Mouse (Mus musculus): ENCODE results near the gene Trpv2.
"Not testable (repeated sequence)": the region's sequence is repeated elsewhere in the genome, so short reads cannot be mapped to it uniquely, and the experiment has no call there.

The Trpv2 gene

DNA sequence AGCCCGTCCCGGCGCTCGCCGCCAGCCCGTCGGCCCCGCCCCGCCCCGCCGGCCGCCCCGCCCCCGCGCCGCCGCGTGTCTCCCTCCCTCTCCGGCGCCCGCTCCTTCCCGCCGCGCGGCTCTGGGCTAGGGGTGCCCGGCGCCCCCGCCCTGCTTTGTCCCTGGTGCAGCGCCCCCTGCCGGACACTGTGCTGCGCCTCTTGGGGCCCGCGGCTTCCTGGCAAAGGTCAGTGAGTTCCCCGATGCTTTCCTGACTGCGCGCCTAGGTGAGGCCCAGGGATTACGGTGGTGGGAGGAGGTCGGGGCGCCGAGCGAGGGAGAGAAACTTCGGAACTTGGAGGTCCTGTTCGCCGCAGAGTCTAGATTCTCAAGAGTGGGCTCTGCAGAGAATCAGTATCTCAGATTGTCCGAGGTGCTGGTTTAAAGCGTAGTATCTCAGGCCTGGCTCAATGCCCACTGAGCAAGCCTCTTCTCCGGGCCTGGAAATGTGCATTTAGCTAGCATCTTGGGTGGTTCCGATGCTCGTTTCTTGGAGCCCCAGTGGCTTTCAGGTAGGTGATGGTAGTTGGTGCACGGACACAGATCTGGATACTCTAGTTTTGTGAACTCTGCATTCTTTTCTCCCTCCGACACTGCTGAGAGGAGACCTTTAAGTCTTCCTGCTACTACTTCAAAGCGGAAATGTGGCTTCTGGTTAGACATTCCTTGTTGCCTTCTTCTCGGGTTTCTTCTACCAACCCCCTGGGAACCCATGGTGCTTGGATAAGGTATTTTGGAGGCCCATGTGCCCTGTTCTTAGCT lies 74.5 kb downstream of the Trpv2 start, which contains the start of gene Mmgt2:
Mmgt2 (plus strand) TSS at position 74 of the 801 bp plus-strand sequence.
- peak; percentile 93 for DNase-seq (ENCODE audit: low read depth, low spot score)

- DNase-seq (ENCODE audit: low read depth, low spot score) = not testable (repeated sequence)
Measured at GRCm38 (mm10) chr11:62649803-62650202, 75.5 kb downstream of the Trpv2 start.

Measured in CD4-positive helper T cell, adult 2 months (primary cell).